Mouse (Mus musculus): ENCODE measurements around the gene Zfhx2. TPM values are rescaled to one million over a fixed set of nuclear protein-coding genes. Genes with fewer than 3 reads are reported as not detected.

Zfhx2 gene
- total and polyA plus RNA-seq, 2 experiments, result 1.5 to 1.7 TPM

DNA sequence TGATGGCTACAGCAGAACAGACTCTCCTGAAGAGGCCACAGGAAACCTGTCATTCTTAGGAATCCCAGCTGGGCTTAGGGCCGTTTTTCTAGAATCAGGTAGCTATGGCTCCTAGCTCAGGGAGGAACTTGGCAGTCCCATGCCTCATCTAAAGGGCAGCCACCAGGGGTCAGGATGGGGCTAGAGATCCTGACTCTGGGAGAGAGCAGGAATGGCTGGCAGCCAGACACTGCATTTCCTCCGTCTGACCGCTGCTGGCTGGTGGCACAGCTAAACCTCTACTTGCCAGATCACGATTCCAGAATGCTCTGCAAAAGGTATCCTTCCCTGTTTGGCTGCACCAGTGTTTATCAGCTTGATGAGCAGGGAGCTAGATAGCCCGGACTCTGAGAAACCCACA, 29.8 kb upstream of the Zfhx2 start:
- Histone ChIP-seq H3K9ac (ENCODE audit: low read depth, low read length) (no peak overlapping the region), H3K27ac (replicated peaks; ENCODE audit: insufficient read depth, low read depth, low read length) (no peak overlapping the region), H3K27me3 (ENCODE audit: control insufficient read depth, insufficient read depth, low read length) (0 out of 2 replicates have a peak, but pooled peaks cover under 1% of the 10 kb centered on the region), H3K4me3 (ENCODE audit: insufficient read depth, low read depth, low read length) (no peak overlapping the region), H3K36me3 (ENCODE audit: control insufficient read depth, insufficient read depth, low read length) (no peaks in the 10 kb centered on the region), H3K4me1 (ENCODE audit: control insufficient read depth, insufficient read depth, low read length) (peaks cover 1% of the 10 kb centered on the region; the same call in 1 of the 2 replicates), H3K79me2 (ENCODE audit: control insufficient read depth, insufficient read depth, low read length) (no peaks in the 10 kb centered on the region)
- peak; percentile 98 for TF ChIP-seq CTCF (IDR thresholded peaks at IDR 0.05; ENCODE audit: low read depth, low read length)
- TF ChIP-seq POLR2A (IDR thresholded peaks at IDR 0.05; ENCODE audit: extremely low read depth, insufficient read depth, low read length), result no peak
- DNase-seq (ENCODE audit: extremely low read depth, low read depth, low spot score), result peak; percentile 84
- 6% methylated on average over 5 of the region's 5 CpGs for WGBS

DNA sequence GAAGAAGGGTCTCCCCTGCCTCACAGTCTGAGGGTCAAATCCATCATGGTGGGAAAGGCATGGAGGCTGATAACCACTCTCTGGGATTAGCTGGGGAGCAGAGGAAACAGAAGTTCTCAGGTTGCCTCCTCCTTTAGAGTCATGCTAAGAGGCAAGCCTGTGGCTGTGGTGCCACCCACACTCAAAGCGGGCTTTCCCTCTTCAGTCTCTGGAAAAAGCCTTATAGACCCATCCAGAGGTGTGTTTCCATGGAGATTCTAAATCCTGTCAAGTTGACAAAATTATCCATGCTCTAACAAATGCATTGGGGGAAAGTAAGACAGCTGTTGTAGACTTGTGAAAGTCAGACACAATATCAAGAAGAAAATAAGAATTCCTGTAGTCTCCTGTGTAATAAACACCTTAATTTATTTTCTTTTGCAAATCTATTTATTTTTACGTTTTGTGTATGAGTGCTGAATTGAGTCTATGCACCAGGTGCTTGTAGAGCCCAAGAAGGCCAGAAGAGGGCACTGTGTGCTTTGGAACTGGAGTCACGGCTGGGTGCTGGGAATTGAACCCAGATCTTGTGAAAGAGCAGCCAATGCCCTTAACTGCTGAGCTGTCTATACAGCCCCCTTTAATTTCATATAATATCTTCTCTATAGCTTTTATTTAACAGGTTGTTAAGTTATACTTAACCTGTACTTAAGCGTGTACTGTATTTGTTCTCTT, 27.5 kb upstream of the Zfhx2 start:
- Histone ChIP-seq H3K27me3 (ENCODE audit: control insufficient read depth, insufficient read depth, low read length) (peaks cover 13% of the 10 kb centered on the region), H3K36me3 (ENCODE audit: control insufficient read depth, insufficient read depth, low read length) (no peaks in the 10 kb centered on the region), H3K27ac (replicated peaks; ENCODE audit: insufficient read depth, low read depth, low read length) (no peak overlapping the region), H3K79me2 (ENCODE audit: control insufficient read depth, insufficient read depth, low read length) (no peaks in the 10 kb centered on the region), H3K9ac (ENCODE audit: low read depth, low read length) (no peak overlapping the region), H3K4me1 (ENCODE audit: control insufficient read depth, insufficient read depth, low read length) (peaks cover 1% of the 10 kb centered on the region; the same call in 1 of the 2 replicates), H3K4me3 (ENCODE audit: insufficient read depth, low read depth, low read length) (no peak overlapping the region)
- DNase-seq (ENCODE audit: extremely low read depth, low read depth, low spot score), result no peak
- TF ChIP-seq POLR2A (IDR thresholded peaks at IDR 0.05; ENCODE audit: extremely low read depth, insufficient read depth, low read length), result no peak
- peak; percentile 58 for TF ChIP-seq CTCF (IDR thresholded peaks at IDR 0.05; ENCODE audit: low read depth, low read length)
- WGBS, result 75% methylated on average over 4 of the region's 4 CpGs

DNA sequence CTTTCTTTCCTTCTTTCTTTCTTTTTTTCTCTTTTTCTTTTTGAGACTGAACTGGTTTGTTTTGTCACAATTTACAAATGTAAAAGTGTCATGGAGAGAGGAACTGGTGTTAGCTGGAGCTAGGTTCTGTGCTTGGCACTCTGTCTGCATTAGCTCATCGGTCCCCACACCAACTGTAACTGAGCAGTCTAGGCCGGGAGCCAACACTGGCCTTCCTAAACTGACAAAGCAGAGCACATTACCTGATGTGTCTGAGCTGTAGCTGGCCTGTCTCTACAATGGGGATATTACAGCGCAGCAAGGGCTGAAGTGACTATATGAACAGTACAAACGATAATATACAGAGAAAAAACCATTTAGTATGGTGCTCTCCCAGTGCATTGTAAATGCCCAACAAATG, 26.7 kb upstream of the Zfhx2 start:
- H3K79me2 ChIP-seq (ENCODE audit: control insufficient read depth, insufficient read depth, low read length), result no peaks in the 10 kb centered on the region
- 64% methylated on average over 4 of the region's 4 CpGs for WGBS
- no peak overlapping the region for H3K27ac ChIP-seq (replicated peaks; ENCODE audit: insufficient read depth, low read depth, low read length)
- no peak overlapping the region for H3K4me3 ChIP-seq (ENCODE audit: insufficient read depth, low read depth, low read length)
- peaks cover 1% of the 10 kb centered on the region; the same call in 1 of the 2 replicates for H3K4me1 ChIP-seq (ENCODE audit: control insufficient read depth, insufficient read depth, low read length)
- DNase-seq (ENCODE audit: extremely low read depth, low read depth, low spot score), result no peak
- no peaks in the 10 kb centered on the region for H3K36me3 ChIP-seq (ENCODE audit: control insufficient read depth, insufficient read depth, low read length)
- no peak for TF ChIP-seq CTCF (IDR thresholded peaks at IDR 0.05; ENCODE audit: low read depth, low read length)
- H3K27me3 ChIP-seq (ENCODE audit: control insufficient read depth, insufficient read depth, low read length), result peaks cover 19% of the 10 kb centered on the region
- no peak overlapping the region for H3K9ac ChIP-seq (ENCODE audit: low read depth, low read length)

DNA sequence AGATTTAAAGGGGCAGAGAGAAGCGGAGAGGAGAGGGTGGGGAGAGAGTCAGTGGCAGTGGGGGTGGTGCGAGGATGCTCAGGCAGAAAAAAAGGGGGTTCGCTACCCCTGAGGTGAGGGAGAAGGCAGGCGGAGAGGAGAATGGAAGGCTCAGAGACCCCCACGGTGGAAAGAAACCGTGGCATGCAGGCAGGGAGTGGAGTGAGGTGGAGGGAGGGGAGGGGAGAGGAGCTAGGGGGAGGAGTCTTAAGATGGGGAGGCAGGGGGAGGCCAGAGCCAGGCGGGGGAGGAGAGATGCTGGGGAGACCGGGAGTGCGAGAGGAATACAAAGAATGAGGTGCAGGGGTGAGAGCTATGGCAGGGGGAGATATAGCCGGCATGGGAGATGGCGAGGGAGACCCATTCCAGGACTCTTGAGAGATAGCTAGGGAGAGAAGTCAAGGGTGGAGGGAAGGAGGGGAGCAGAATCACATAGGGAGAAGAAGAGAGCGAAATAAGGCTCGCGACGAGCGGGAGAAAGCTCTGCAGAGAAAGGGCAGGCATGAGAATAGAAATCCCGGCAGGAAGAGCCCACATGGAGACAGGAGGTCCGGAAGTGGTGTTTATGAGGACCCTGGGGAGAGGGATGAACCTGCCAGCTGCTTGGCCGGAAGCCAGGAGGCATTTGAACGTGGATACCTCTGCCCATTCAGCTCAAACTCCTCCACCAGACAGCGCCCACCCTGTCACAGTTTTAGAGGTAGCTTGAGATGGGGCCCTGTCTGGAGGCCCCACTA, 24.5 kb upstream of the Zfhx2 start, which contains the start of gene Jph4:
Jph4 (minus strand) TSS at position 511 of the 776 bp plus-strand sequence.
- Histone ChIP-seq H3K4me1 (ENCODE audit: control insufficient read depth, insufficient read depth, low read length) (no peaks in the 10 kb centered on the region), H3K36me3 (ENCODE audit: control insufficient read depth, insufficient read depth, low read length) (no peaks in the 10 kb centered on the region), H3K27ac (replicated peaks; ENCODE audit: insufficient read depth, low read depth, low read length) (no peak within 1 kb of the TSS), H3K27me3 (ENCODE audit: control insufficient read depth, insufficient read depth, low read length) (peaks cover 24% of the 10 kb centered on the region), H3K9ac (ENCODE audit: low read depth, low read length) (no peak within 1 kb of the TSS), H3K79me2 (ENCODE audit: control insufficient read depth, insufficient read depth, low read length) (no peaks in the 10 kb centered on the region), H3K4me3 (ENCODE audit: insufficient read depth, low read depth, low read length) (no peak within 1 kb of the TSS)
- TF ChIP-seq POLR2A (IDR thresholded peaks at IDR 0.05; ENCODE audit: extremely low read depth, insufficient read depth, low read length) (no peak), CTCF (IDR thresholded peaks at IDR 0.05; ENCODE audit: low read depth, low read length) (no peak)
- no peak for DNase-seq (ENCODE audit: extremely low read depth, low read depth, low spot score)
- 18% methylated on average over 21 of the region's 21 CpGs for WGBS

DNA sequence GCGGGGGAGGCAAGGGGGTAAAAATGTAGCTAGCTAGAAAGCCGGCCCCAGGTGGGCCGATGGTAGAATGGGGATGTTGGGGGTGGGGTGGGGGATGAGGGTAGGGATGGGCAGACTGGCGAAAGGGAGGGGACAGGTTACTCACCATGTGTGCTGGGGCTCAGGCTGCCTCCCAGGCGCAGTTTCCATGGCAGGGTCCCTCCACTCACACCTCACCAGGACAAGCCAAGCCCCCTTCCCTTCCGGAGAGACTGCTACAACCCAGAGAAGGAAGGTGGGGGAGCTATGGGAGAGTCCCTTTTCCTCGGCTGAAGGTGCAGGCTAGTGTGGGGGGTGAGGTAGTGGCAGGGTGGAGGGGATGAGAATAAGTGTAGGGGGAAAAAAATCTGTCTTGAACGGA, 23.7 kb upstream of the Zfhx2 start:
- H3K27me3 ChIP-seq (ENCODE audit: control insufficient read depth, insufficient read depth, low read length), result peaks cover 24% of the 10 kb centered on the region
- DNase-seq (ENCODE audit: extremely low read depth, low read depth, low spot score), result no peak
- H3K27ac ChIP-seq (replicated peaks; ENCODE audit: insufficient read depth, low read depth, low read length), result no peak overlapping the region
- TF ChIP-seq CTCF (IDR thresholded peaks at IDR 0.05; ENCODE audit: low read depth, low read length) (no peak), POLR2A (IDR thresholded peaks at IDR 0.05; ENCODE audit: extremely low read depth, insufficient read depth, low read length) (no peak)
- no peak overlapping the region for H3K4me3 ChIP-seq (ENCODE audit: insufficient read depth, low read depth, low read length)
- no peak overlapping the region for H3K9ac ChIP-seq (ENCODE audit: low read depth, low read length)
- H3K4me1 ChIP-seq (ENCODE audit: control insufficient read depth, insufficient read depth, low read length), result no peaks in the 10 kb centered on the region
- no peaks in the 10 kb centered on the region for H3K36me3 ChIP-seq (ENCODE audit: control insufficient read depth, insufficient read depth, low read length)
- WGBS, result 3% methylated on average over 8 of the region's 8 CpGs
- H3K79me2 ChIP-seq (ENCODE audit: control insufficient read depth, insufficient read depth, low read length), result no peaks in the 10 kb centered on the region
